20 mouse cellular contexts compared by ENCODE assay signal in the genomic region with DNA sequence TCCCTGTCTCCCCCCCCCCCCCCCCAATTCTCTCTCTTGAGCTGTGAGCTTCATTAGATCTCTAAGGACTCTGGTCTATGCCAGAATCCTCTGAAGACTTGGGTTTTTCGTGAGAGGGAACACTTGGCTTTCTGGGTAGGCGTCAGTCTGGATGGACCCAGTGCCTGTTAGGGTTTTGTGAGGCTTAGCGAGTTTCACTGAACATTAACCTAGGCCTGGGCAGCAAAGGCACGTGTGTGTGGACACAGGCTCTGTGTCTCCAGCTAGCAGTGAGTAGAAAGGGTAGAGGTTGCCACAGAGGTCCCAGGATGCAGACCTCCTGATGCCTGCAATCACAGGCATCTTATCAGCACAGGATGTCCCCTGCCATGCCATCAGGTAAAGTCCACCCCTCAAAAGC. TPM values are rescaled to one million over a fixed set of nuclear protein-coding genes. Genes with fewer than 3 reads are reported as not detected.
DNase-seq lines count a peak whose midpoint lies in the region; ATAC-seq and TF ChIP-seq lines count a peak whose summit lies in the region.
"Had no signal": no experiment of that assay in that cellular context is flagged by ENCODE, and none has a peak within 500 bp of the region (broad histone marks: within the 10 kb centered on the region; RNA-seq: fewer than 3 reads in every experiment).

No protein-coding gene starts in this region.

- no peaks in the 10 kb centered on the region for H3K36me3 ChIP-seq in limb, embryonic 15.5 days
- no peaks in the 10 kb centered on the region for H3K36me3 ChIP-seq in liver, postnatal 0 days (replicated peaks; ENCODE audit: insufficient read depth, low read length)

- WGBS in limb, embryonic 15.5 days, result 50% methylated on average over 4 of the region's 4 CpGs
- 32% methylated on average over 4 of the region's 4 CpGs for WGBS in liver, postnatal 0 days (ENCODE audit: insufficient replicate concordance)

- H3K4me1 ChIP-seq in limb, embryonic 15.5 days, result peaks cover 4% of the 10 kb centered on the region
- H3K4me1 ChIP-seq in liver, postnatal 0 days (ENCODE audit: insufficient read depth), result no peaks in the 10 kb centered on the region

- no peak for TF ChIP-seq EP300 in liver, postnatal 0 days (IDR thresholded peaks at IDR 0.05; ENCODE audit: low read depth)

- no peak overlapping the region for H3K4me3 ChIP-seq in limb, embryonic 15.5 days
- H3K4me3 ChIP-seq in liver, postnatal 0 days (ENCODE audit: low read depth, low read length), result no peak overlapping the region
- H3K4me3 ChIP-seq: erythroblast, embryonic 14.5 days; gastrocnemius, adult 2 months; heart, adult 2 months; layer of hippocampus, adult 2 months had no signal

- intact Hi-C loops in heart, postnatal 10 days (cut with DNase I), result no loop called here

- no peaks in the 10 kb centered on the region for H3K27me3 ChIP-seq in limb, embryonic 15.5 days
- H3K27me3 ChIP-seq in liver, postnatal 0 days (ENCODE audit: insufficient read depth, low read length), result no peaks in the 10 kb centered on the region
- H3K27me3 ChIP-seq: CH12.LX had no signal

- peak overlapping the region; percentile 54 for H3K27ac ChIP-seq in limb, embryonic 15.5 days
- H3K27ac ChIP-seq in liver, postnatal 0 days (ENCODE audit: low read depth), result no peak overlapping the region
- H3K27ac ChIP-seq: gastrocnemius, adult 2 months; heart, adult 2 months; hindbrain, postnatal 0 days; layer of hippocampus, adult 2 months had no signal

- no peak for ATAC-seq in limb, embryonic 15.5 days (ENCODE audit: insufficient number of reproducible peaks, low FRiP score, low TSS enrichment, low read depth)
- peak; percentile 87 for ATAC-seq in liver, postnatal 0 days
- ATAC-seq: forebrain, postnatal 0 days; hindbrain, postnatal 0 days had no signal

- no peaks in the 10 kb centered on the region for H3K9me3 ChIP-seq in limb, embryonic 15.5 days
- no peaks in the 10 kb centered on the region for H3K9me3 ChIP-seq in liver, postnatal 0 days (ENCODE audit: low read length)

- no peak overlapping the region for H3K4me2 ChIP-seq in limb, embryonic 15.5 days
- H3K4me2 ChIP-seq in liver, postnatal 0 days (ENCODE audit: low read depth, low read length), result no peak overlapping the region
- H3K4me2 ChIP-seq: lung, embryonic 14.5 days had no signal

- H3K9ac ChIP-seq in limb, embryonic 15.5 days, result no peak overlapping the region
- no peak overlapping the region for H3K9ac ChIP-seq in liver, postnatal 0 days (replicated peaks)
- H3K9ac ChIP-seq: forebrain, postnatal 0 days; lung, embryonic 14.5 days had no signal

- DNase-seq in heart, adult 11 months, result peak; percentile 44
- DNase-seq in heart, postnatal 10 days, result no peak
- DNase-seq in kidney, postnatal 36 days, result peak; percentile 3 to 8
- DNase-seq in kidney, postnatal 14 days, result no peak
- DNase-seq in liver, postnatal 0 days, result peak; percentile 36
- no peak for DNase-seq in adipocyte (ENCODE audit: low spot score)
- no peak for DNase-seq in thymus, postnatal 14 days
- DNase-seq: adrenal gland, postnatal 36 days; cerebellum, adult 9-11 months; forebrain, postnatal 0 days; gastrocnemius, adult 2 months; heart, adult 2 months; heart, postnatal 14 days; lung, embryonic 14.5 days; midbrain, embryonic 14.5 days had no signal

- TF ChIP-seq CTCF in liver, postnatal 0 days (IDR thresholded peaks at IDR 0.05; ENCODE audit: low read depth), result no peak

RNA-seq across cellular contexts. Expression of a gene that starts 48.4 kb away (rescaled TPM):
- 10 to 100 TPM; 17.2 to 17.7 TPM for total RNA-seq in heart, postnatal 10 days (2021)
- polyA plus RNA-seq in limb, embryonic 15.5 days (2015; fragmentation: Nextera tagmentation; extraction: Ambion mirVana), result 599 and 855 TPM in 2 replicates
- polyA plus RNA-seq in liver, postnatal 0 days (2015; fragmentation: Nextera tagmentation; extraction: Ambion mirVana), result 50.7 and 52.1 TPM in 2 replicates
- total RNA-seq: CH12.LX had no signal

Comparison
In these comparisons a context has a peak if more than half of its experiments do, and no peak if none do; other contexts are left out.
1. DNase-seq: peak in heart, adult 11 months (single experiment), kidney, postnatal 36 days (2 of 2) and liver, postnatal 0 days (single experiment); none in heart, postnatal 10 days (0 of 2), kidney, postnatal 14 days (single experiment), adipocyte (single experiment) and thymus, postnatal 14 days (single experiment).
2. RNA of a gene that starts 48.4 kb away (polyA plus RNA-seq): 599 to 855 TPM in limb, embryonic 15.5 days; 50.7 to 52.1 TPM in liver, postnatal 0 days; every median in the first group is over 10 times any median in the second.